Mouse (Mus musculus) hindbrain, embryonic 12.5 days (tissue): ENCODE measurements around the gene Agmat. TPM values are rescaled to one million over a fixed set of nuclear protein-coding genes. Genes with fewer than 3 reads are reported as not detected.

Experiments
- ATAC-seq: fragments of 200-750 bp; cut with Nextera tagmentation; 2 replicates; pipeline ENCODE4 v1.8.0; 2017; ENCODE audit warnings: moderate TSS enrichment; ENCODE audit not compliant: low FRiP score
- H3K27ac ChIP-seq: fragments of 300-500 bp; sonication (generic); 2 replicates; pipeline ENCODE4 v1.5.1; 2016; ENCODE audit warnings: mild to moderate bottlenecking
- H3K27me3 ChIP-seq: fragments of 300-500 bp; sonication (generic); 2 replicates; pipeline ENCODE4 v1.6.1; 2016; ENCODE audit warnings: mild to moderate bottlenecking
- H3K36me3 ChIP-seq: fragments of 300-500 bp; sonication (generic); 2 replicates; pipeline ENCODE4 v1.6.1; 2016; ENCODE audit warnings: mild to moderate bottlenecking
- H3K4me1 ChIP-seq: fragments of 300-500 bp; sonication (generic); 2 replicates; pipeline ENCODE4 v1.6.1; 2016
- H3K4me2 ChIP-seq: fragments of 300-500 bp; sonication (generic); replicated peaks from 2 replicates; pipeline ENCODE4 v1.6.1; 2016; ENCODE audit warnings: mild to moderate bottlenecking
- H3K4me3 ChIP-seq: fragments of 300-500 bp; sonication (generic); 2 replicates; pipeline ENCODE4 v1.5.1; 2016; ENCODE audit warnings: mild to moderate bottlenecking
- H3K9ac ChIP-seq: fragments of 300-500 bp; sonication (generic); 2 replicates; pipeline ENCODE4 v1.6.1; 2016; ENCODE audit warnings: mild to moderate bottlenecking, moderate library complexity
- H3K9me3 ChIP-seq: fragments of 300-500 bp; sonication (generic); replicated peaks from 2 replicates; pipeline ENCODE4 v1.6.1; 2016; ENCODE audit warnings: mild to moderate bottlenecking
- WGBS: fragments of 180-500 bp; shearing (Covaris S2); methylation state at CpG from one replicate; pipeline ENCODE4 v1.1.7; 2016; 5-methylcytosine and 5-hydroxymethylcytosine counted together
- polyA plus RNA-seq: library from polyadenylated mRNA; unstranded; fragments of >200 nt; fragmentation: Nextera tagmentation; extraction: Ambion mirVana; gene quantifications from 2 replicates; pipeline ENCODE4 v1.2.1, GENCODE M21; 2016

Gene Agmat
- polyA plus RNA-seq, 1 experiment from 2014 or later = not detected

GRCm38 (mm10) chr4:141722731-141723672, 23.5 kb upstream of the Agmat start, which contains the start of gene Ddi2:
TSS of gene Ddi2 (minus strand) at chr4:141723419.
- Histone ChIP-seq H3K36me3 (peaks cover 5% of the 10 kb centered on the region; the same call in 1 of the 2 replicates), H3K4me2 (peak within 1 kb of the TSS; percentile 93), H3K27me3 (no peaks in the 10 kb centered on the region), H3K4me3 (peak within 1 kb of the TSS; percentile 99), H3K9ac (peak within 1 kb of the TSS; percentile 98), H3K9me3 (no peaks in the 10 kb centered on the region), H3K27ac (peak within 1 kb of the TSS; percentile 91), H3K4me1 (peaks cover 18% of the 10 kb centered on the region)
- WGBS = under 1% methylated on average over 66 of the region's 105 CpGs
- peak; percentile 85 for ATAC-seq

- 10% methylated on average over 13 of the region's 13 CpGs for WGBS
- ATAC-seq = peak; percentile 80
- Histone ChIP-seq H3K9ac (peak overlapping the region; percentile 98), H3K27me3 (no peaks in the 10 kb centered on the region), H3K9me3 (no peaks in the 10 kb centered on the region), H3K4me3 (peak overlapping the region; percentile 99), H3K4me2 (peak overlapping the region; percentile 93), H3K36me3 (peaks cover 5% of the 10 kb centered on the region; the same call in 1 of the 2 replicates), H3K4me1 (peaks cover 18% of the 10 kb centered on the region), H3K27ac (peak overlapping the region; percentile 91)
Measured at GRCm38 (mm10) chr4:141723673-141724068, 22.8 kb upstream of the Agmat start.

DNA sequence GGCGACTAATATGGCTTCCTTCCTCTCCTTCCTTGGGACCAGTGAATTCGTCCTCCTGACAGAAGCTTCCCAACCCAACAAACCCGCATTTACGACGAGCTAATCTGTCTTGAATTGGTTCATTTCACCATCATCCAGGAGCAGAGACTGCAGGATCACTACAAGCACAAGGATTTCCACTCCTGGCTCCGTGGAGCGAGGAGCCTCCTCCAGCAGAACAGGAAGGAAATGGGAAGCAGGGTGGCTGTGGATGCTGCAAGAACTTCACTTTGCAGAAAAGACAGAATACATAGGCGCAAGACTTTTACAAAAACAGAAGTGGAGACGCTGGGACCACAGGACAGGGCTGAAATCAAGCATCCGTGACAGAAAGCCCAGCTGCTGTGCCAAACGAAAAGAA, 21.9 kb upstream of the Agmat start:
- Histone ChIP-seq H3K36me3 (peaks cover 5% of the 10 kb centered on the region; the same call in 1 of the 2 replicates), H3K27me3 (no peaks in the 10 kb centered on the region), H3K4me2 (no peak overlapping the region), H3K9me3 (no peaks in the 10 kb centered on the region), H3K4me1 (peaks cover 18% of the 10 kb centered on the region), H3K27ac (no peak overlapping the region), H3K4me3 (no peak overlapping the region), H3K9ac (no peak overlapping the region)
- WGBS = 72% methylated on average over 11 of the region's 11 CpGs
- no peak for ATAC-seq

GRCm38 (mm10) chr4:141725277-141725676, 21.2 kb upstream of the Agmat start:
- Histone ChIP-seq H3K4me1 (peaks cover 14% of the 10 kb centered on the region), H3K36me3 (peaks cover 2% of the 10 kb centered on the region; the same call in 1 of the 2 replicates), H3K9ac (no peak overlapping the region), H3K27me3 (peaks cover 2% of the 10 kb centered on the region), H3K27ac (no peak overlapping the region), H3K4me3 (no peak overlapping the region), H3K4me2 (no peak overlapping the region), H3K9me3 (no peaks in the 10 kb centered on the region)
- WGBS = 73% methylated on average over 5 of the region's 5 CpGs
- no peak for ATAC-seq

- Histone ChIP-seq H3K4me3 (no peak overlapping the region), H3K9ac (no peak overlapping the region), H3K9me3 (no peaks in the 10 kb centered on the region), H3K4me2 (no peak overlapping the region), H3K4me1 (peaks cover 14% of the 10 kb centered on the region), H3K27me3 (peaks cover 6% of the 10 kb centered on the region), H3K27ac (no peak overlapping the region), H3K36me3 (no peaks in the 10 kb centered on the region)
- WGBS = 62% methylated on average over 3 of the region's 3 CpGs
- no peak for ATAC-seq
Measured at GRCm38 (mm10) chr4:141725738-141726137, 20.7 kb upstream of the Agmat start.

DNA sequence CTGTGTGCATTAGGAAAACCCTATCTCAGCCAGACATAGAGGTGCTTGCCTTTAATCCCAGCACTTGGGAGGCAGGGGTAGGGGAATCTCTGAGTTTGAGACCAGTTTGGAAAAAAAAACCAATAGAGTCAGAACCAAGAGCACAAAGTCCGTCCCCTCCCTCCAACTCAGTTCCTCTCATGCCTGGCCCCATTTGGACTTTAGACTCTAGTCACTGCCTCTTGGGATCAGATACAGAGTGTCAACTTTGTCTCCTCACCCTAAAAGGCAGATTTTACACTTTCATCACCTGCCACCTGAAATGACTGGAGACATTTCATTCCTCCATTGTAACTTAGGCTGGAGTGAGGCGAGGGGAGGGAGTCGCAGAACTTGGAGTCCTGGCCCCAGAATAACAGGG, 17.2 kb upstream of the Agmat start:
- peaks cover under 1% of the 10 kb centered on the region; the same call in 1 of the 2 replicates for H3K4me1 ChIP-seq
- no peak overlapping the region for H3K4me3 ChIP-seq
- H3K9ac ChIP-seq = no peak overlapping the region
- WGBS = 74% methylated on average over 3 of the region's 3 CpGs
- H3K36me3 ChIP-seq = no peaks in the 10 kb centered on the region
- no peak overlapping the region for H3K4me2 ChIP-seq
- H3K27ac ChIP-seq = no peak overlapping the region
- peaks cover 9% of the 10 kb centered on the region for H3K27me3 ChIP-seq
- no peaks in the 10 kb centered on the region for H3K9me3 ChIP-seq
- no peak for ATAC-seq

DNA sequence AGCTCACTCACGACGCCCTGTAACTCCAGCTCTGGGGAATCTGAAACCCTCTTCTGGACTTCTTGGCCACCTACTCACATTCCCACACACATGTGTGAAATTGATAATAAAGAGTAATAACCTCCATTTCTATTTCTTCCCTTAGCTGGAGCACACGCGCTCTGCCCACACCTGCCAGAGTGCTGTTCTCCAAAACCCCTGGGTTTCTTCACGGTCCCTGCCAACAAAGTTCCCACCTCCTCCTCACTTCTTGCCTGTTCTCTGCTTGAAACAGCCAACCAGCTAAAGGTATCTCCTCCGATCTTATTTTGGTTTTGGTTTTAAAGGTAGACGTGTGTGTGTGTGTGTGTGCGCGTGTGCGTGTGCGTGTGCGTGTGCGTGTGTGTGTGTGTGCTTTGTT, 16.1 kb upstream of the Agmat start:
- no peaks in the 10 kb centered on the region for H3K36me3 ChIP-seq
- no peaks in the 10 kb centered on the region for H3K9me3 ChIP-seq
- ATAC-seq = no peak
- no peak overlapping the region for H3K4me2 ChIP-seq
- no peak overlapping the region for H3K27ac ChIP-seq
- peaks cover 8% of the 10 kb centered on the region for H3K4me1 ChIP-seq
- 83% methylated on average over 13 of the region's 13 CpGs for WGBS
- H3K27me3 ChIP-seq = peaks cover 9% of the 10 kb centered on the region
- H3K9ac ChIP-seq = no peak overlapping the region
- H3K4me3 ChIP-seq = no peak overlapping the region

- Histone ChIP-seq H3K27me3 (peaks cover 9% of the 10 kb centered on the region), H3K4me1 (peaks cover 8% of the 10 kb centered on the region), H3K36me3 (no peaks in the 10 kb centered on the region), H3K4me3 (no peak overlapping the region), H3K4me2 (no peak overlapping the region), H3K9me3 (no peaks in the 10 kb centered on the region), H3K9ac (no peak overlapping the region), H3K27ac (no peak overlapping the region)
- no peak for ATAC-seq
- 78% methylated on average over 5 of the region's 5 CpGs for WGBS
Measured at GRCm38 (mm10) chr4:141731766-141732165, 14.7 kb upstream of the Agmat start.

GRCm38 (mm10) chr4:141734446-141735205, 11.8 kb upstream of the Agmat start:
- Histone ChIP-seq H3K36me3 (no peaks in the 10 kb centered on the region), H3K9ac (peak overlapping the region; percentile 44), H3K27ac (0 out of 2 replicates have a peak overlapping the region, but pooled peaks have one; percentile 23), H3K4me3 (peak overlapping the region; percentile 34), H3K4me2 (peak overlapping the region; percentile 71), H3K27me3 (peaks cover 9% of the 10 kb centered on the region), H3K9me3 (no peaks in the 10 kb centered on the region), H3K4me1 (peaks cover 8% of the 10 kb centered on the region)
- WGBS = 6% methylated on average over 24 of the region's 24 CpGs
- peak; percentile 98 for ATAC-seq

DNA sequence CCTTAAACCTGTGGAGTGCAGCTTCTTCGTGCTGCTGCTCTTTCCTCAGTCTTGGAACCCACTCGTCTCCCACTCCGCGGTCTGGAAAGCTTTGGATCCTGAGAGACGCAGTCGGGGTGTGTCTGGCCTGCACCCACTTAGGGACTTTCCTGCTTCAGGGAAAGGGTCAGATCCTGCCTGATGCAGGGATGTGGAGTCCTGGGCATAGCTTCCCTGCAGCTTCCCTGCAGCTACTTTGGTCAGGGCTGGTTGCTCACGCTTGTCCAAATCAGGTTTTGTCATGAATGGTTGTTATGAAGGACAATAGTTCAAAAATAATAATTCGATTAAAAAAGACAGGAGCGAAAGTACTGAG, 11.3 kb upstream of the Agmat start:
- H3K27me3 ChIP-seq = peaks cover 8% of the 10 kb centered on the region
- no peak for ATAC-seq
- H3K36me3 ChIP-seq = no peaks in the 10 kb centered on the region
- H3K4me3 ChIP-seq = peak overlapping the region; percentile 34
- peak overlapping the region; percentile 71 for H3K4me2 ChIP-seq
- H3K9me3 ChIP-seq = no peaks in the 10 kb centered on the region
- peak overlapping the region; percentile 44 for H3K9ac ChIP-seq
- WGBS = 26% methylated on average over 9 of the region's 9 CpGs
- H3K27ac ChIP-seq = no peak overlapping the region
- peaks cover 8% of the 10 kb centered on the region for H3K4me1 ChIP-seq

GRCm38 (mm10) chr4:141736856-141737255, 9.6 kb upstream of the Agmat start:
- H3K27ac ChIP-seq = no peak overlapping the region
- no peaks in the 10 kb centered on the region for H3K36me3 ChIP-seq
- H3K9me3 ChIP-seq = no peaks in the 10 kb centered on the region
- no peak overlapping the region for H3K4me3 ChIP-seq
- H3K4me2 ChIP-seq = no peak overlapping the region
- no peaks in the 10 kb centered on the region for H3K27me3 ChIP-seq
- no peak overlapping the region for H3K9ac ChIP-seq
- H3K4me1 ChIP-seq = peaks cover 8% of the 10 kb centered on the region
- WGBS = 58% methylated on average over 4 of the region's 4 CpGs
- ATAC-seq = no peak

DNA sequence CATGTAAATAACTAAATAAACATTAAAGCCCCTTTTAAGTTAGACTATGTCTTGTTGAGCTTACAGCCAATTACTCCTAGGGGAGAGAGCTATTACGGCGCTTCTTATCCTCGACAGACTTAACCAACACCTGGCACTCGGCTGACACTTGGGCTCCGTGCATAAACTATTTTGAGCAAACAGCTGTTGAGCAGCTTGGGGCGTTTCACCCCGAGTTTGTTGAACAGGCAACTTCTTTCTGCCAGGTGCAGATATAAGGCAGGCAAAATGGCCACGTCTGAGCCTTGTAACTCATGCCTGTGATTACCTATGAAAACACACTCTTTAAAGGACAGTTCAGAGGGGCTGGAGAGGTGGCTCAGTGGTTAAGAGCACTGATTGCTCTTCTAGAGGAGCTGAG, 8.5 kb upstream of the Agmat start:
- H3K27me3 ChIP-seq = no peaks in the 10 kb centered on the region
- ATAC-seq = no peak
- no peak overlapping the region for H3K27ac ChIP-seq
- H3K9me3 ChIP-seq = no peaks in the 10 kb centered on the region
- peaks cover 8% of the 10 kb centered on the region for H3K4me1 ChIP-seq
- no peak overlapping the region for H3K9ac ChIP-seq
- WGBS = 79% methylated on average over 8 of the region's 8 CpGs
- no peak overlapping the region for H3K4me3 ChIP-seq
- no peaks in the 10 kb centered on the region for H3K36me3 ChIP-seq
- H3K4me2 ChIP-seq = no peak overlapping the region
